Mouse (Mus musculus): ENCODE measurements around the gene Slc25a13.

DNA sequence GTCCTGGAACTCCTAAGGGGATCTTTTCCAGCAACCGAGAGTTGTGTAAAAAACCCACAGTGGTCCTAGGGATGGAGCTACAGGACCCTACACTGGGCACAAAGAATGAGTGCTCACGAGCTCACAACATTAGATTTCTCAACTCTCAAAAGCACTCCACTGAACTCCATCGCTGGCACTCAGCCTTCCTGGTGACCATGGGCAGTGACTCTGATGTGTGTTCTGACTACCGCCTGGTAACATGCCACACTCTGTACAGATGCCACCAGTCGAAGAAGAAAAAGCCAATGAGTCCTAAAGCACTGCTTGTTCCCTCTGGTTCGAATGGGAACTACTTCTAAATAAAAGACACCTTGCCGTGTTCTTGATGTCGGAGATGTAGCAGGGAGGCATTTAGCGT, 111.4 kb downstream of the Slc25a13 start:
- TF ChIP-seq CTCF (conservative IDR thresholded peaks at IDR 0.05; ENCODE audit: low read length), result no peak
- no peak for TF ChIP-seq POU5F1 (IDR thresholded peaks at IDR 0.05; ENCODE audit: borderline replicate concordance, low read length)
